Mouse (Mus musculus) kidney, postnatal 0 days (tissue): ENCODE measurements around the gene Vmn1r199. TPM values are rescaled to one million over a fixed set of nuclear protein-coding genes. Genes with fewer than 3 reads are reported as not detected.

Experiments
- ATAC-seq: fragments of 200-750 bp; cut with Nextera tagmentation; replicated peaks from 2 replicates; pipeline ENCODE4 v1.8.0; 2017; ENCODE audit warnings: low read depth, moderate number of reproducible peaks, moderate TSS enrichment, moderate library complexity; ENCODE audit not compliant: low FRiP score
- DNase-seq: peaks from one replicate; pipeline ENCODE4 v3.0.0-alpha.2; 2016; ENCODE audit warnings: low spot score
- H3K27ac ChIP-seq: fragments of 300-500 bp; sonication (generic); 2 replicates; pipeline ENCODE4 v1.5.1; 2014; ENCODE audit warnings: mild to moderate bottlenecking
- H3K27me3 ChIP-seq: fragments of 300-500 bp; sonication (generic); 2 replicates; pipeline ENCODE4 v1.6.1; 2014; ENCODE audit warnings: low read length, mixed read lengths; ENCODE audit not compliant: insufficient read depth
- H3K36me3 ChIP-seq: fragments of 300-500 bp; sonication (generic); 2 replicates; pipeline ENCODE4 v1.6.1; 2014; ENCODE audit warnings: low read length, mixed read lengths; ENCODE audit not compliant: insufficient read depth
- H3K4me1 ChIP-seq: fragments of 300-500 bp; sonication (generic); replicated peaks from 2 replicates; pipeline ENCODE4 v1.6.1; 2014; ENCODE audit warnings: antibody characterized with exemption, low read length, mixed read lengths; ENCODE audit not compliant: insufficient read depth
- H3K4me2 ChIP-seq: fragments of 300-500 bp; sonication (generic); 2 replicates; pipeline ENCODE4 v1.6.1; 2014; ENCODE audit warnings: mild to moderate bottlenecking, low read length, moderate library complexity, mixed read lengths
- H3K4me3 ChIP-seq: fragments of 300-500 bp; sonication (generic); replicated peaks from 2 replicates; pipeline ENCODE4 v1.5.1; 2014; ENCODE audit warnings: low read depth, low read length
- H3K9ac ChIP-seq: fragments of 300-500 bp; sonication (generic); 2 replicates; pipeline ENCODE4 v1.6.1; 2014; ENCODE audit warnings: low read depth, low read length
- H3K9me3 ChIP-seq: fragments of 300-500 bp; sonication (generic); replicated peaks from 2 replicates; pipeline ENCODE4 v1.6.1; 2016; ENCODE audit warnings: low read length, inconsistent platforms, mixed read lengths
- CTCF ChIP-seq: IDR thresholded peaks from 2 replicates; pipeline ENCODE4 v1.5.1; 2016; ENCODE audit warnings: antibody characterized with exemption, low read depth, mild to moderate bottlenecking, moderate library complexity
- WGBS: fragments of 180-500 bp; shearing (Covaris S2); extraction: QIAGEN DNeasy Blood & Tissue Kit; methylation state at CpG from one replicate; pipeline ENCODE4 v1.1.7; 2014; 5-methylcytosine and 5-hydroxymethylcytosine counted together
- polyA plus RNA-seq: library from polyadenylated mRNA; unstranded; fragments of >200 nt; fragmentation: Nextera tagmentation; extraction: Ambion mirVana; gene quantifications from 2 replicates; pipeline ENCODE4 v1.2.1, GENCODE M21; 2015

Gene Vmn1r199
- polyA plus RNA-seq, 1 experiment from 2014 or later = not detected

DNA sequence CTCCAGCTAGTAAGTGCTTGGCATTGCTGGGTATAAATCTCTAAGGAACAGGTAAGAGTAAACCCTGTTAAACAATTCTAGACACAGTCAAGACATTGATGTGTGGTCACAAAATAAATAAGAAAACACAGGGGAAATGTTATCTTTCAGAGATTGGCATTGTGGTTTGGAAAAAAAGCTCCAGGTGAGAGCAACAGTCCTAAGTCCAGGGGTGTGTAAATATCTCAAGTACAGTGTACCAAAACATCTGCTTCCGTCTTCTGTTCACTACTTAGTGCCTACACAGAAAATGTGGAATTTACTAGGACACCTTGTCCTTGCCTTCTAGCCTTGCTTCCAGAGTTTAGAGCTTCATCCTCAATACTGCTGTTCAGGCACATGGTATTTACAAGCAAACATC lies 7.4 kb downstream of the Vmn1r199 start:
- ATAC-seq = no peak
- no peaks in the 10 kb centered on the region for H3K4me1 ChIP-seq
- no peak overlapping the region for H3K27ac ChIP-seq
- no peaks in the 10 kb centered on the region for H3K27me3 ChIP-seq
- no peak for TF ChIP-seq CTCF
- 89% methylated on average over 1 of the region's 1 CpGs for WGBS
- no peak for DNase-seq
- no peaks in the 10 kb centered on the region for H3K9me3 ChIP-seq
- no peak overlapping the region for H3K4me3 ChIP-seq
- H3K9ac ChIP-seq = no peak overlapping the region
- H3K36me3 ChIP-seq = no peaks in the 10 kb centered on the region
- no peak overlapping the region for H3K4me2 ChIP-seq

DNA sequence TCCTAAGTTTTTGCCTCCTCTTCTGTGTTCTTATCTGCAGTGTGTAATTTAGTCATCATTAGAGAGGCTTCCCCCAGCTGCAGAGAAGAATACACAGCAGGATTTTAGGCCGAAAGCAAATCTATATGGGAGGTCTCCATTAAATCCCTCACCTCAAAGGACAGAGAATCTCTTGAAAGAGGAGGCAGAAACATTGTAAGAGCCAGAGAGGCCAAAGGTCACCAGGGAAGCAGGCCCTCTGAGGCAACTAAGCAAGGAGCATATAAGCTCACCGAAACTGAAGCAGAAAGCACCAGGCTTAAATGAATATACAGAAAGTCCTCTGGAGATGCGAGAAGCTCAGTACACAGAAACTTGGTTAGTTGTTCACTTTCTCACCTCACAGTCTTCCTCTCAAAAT lies 10.5 kb downstream of the Vmn1r199 start, which contains the start of gene Vmn1r200:
TSS of gene Vmn1r200 (plus strand) at position 301 of the 400 bp plus-strand sequence.
- H3K36me3 ChIP-seq = no peaks in the 10 kb centered on the region
- no peak for DNase-seq
- TF ChIP-seq CTCF = no peak
- no peak within 1 kb of the TSS for H3K27ac ChIP-seq
- H3K4me1 ChIP-seq = no peaks in the 10 kb centered on the region
- ATAC-seq = no peak
- H3K4me2 ChIP-seq = no peak within 1 kb of the TSS
- H3K4me3 ChIP-seq = no peak within 1 kb of the TSS
- H3K9ac ChIP-seq = no peak within 1 kb of the TSS
- 64% methylated on average over 3 of the region's 3 CpGs for WGBS
- H3K27me3 ChIP-seq = no peaks in the 10 kb centered on the region
- H3K9me3 ChIP-seq = no peaks in the 10 kb centered on the region

DNA sequence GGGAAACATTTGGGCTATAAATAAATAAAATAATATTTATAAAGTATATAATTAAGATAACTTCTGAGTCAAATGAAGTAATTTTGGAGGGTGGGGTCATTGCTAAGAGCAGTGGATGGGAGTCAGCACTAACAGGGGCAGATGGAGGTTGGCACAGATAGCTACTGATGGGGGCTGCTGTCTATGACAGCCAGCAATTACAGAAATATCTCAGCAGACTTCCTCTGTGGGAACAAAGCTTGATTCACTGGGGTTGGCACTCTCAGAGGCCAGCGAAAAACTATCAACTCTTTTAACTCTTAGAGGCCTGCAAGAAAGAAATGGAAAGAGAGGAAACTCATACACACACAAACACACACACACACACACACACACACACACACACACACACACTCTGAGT lies 23.4 kb downstream of the Vmn1r199 start:
- ATAC-seq = no peak
- no peak for DNase-seq
- Histone ChIP-seq H3K9ac (no peak overlapping the region), H3K9me3 (no peaks in the 10 kb centered on the region), H3K4me2 (no peak overlapping the region), H3K4me3 (no peak overlapping the region), H3K27ac (no peak overlapping the region), H3K4me1 (no peaks in the 10 kb centered on the region), H3K27me3 (no peaks in the 10 kb centered on the region), H3K36me3 (no peaks in the 10 kb centered on the region)
- TF ChIP-seq CTCF = no peak
- WGBS = 71% methylated on average over 1 of the region's 1 CpGs

Other genes with a start within 250 kb of the Vmn1r199 start
- gene Vmn1r191, start 195.8 kb upstream of the Vmn1r199 start, polyA plus RNA-seq = not detected in 2 replicates
- not detected in 2 replicates for gene Vmn1r192, start 188.7 kb upstream of the Vmn1r199 start, polyA plus RNA-seq
- gene Vmn1r193, start 156.7 kb upstream of the Vmn1r199 start, polyA plus RNA-seq = not detected in 2 replicates
- gene Vmn1r194, start 135.6 kb upstream of the Vmn1r199 start, polyA plus RNA-seq = not detected in 2 replicates
- not detected in 2 replicates for gene Vmn1r195, start 109.3 kb upstream of the Vmn1r199 start, polyA plus RNA-seq
- gene Vmn1r196, start 89.9 kb upstream of the Vmn1r199 start, polyA plus RNA-seq = not detected in 2 replicates
- not detected in 2 replicates for gene Vmn1r197, start 55.2 kb upstream of the Vmn1r199 start, polyA plus RNA-seq
- not detected in 2 replicates for gene Vmn1r198, start 29.5 kb upstream of the Vmn1r199 start, polyA plus RNA-seq
- not detected in 2 replicates for gene Vmn1r200, start 10.6 kb downstream of the Vmn1r199 start, polyA plus RNA-seq
- gene Vmn1r201, start 92.1 kb downstream of the Vmn1r199 start, polyA plus RNA-seq = not detected in 2 replicates
- not detected in 2 replicates for gene Vmn1r202, start 125.6 kb downstream of the Vmn1r199 start, polyA plus RNA-seq
- gene Vmn1r203, start 138.3 kb downstream of the Vmn1r199 start, polyA plus RNA-seq = not detected in 2 replicates
- gene Vmn1r204, start 173.4 kb downstream of the Vmn1r199 start, polyA plus RNA-seq = not detected in 2 replicates
- not detected in 2 replicates for gene Vmn1r205, start 213.2 kb downstream of the Vmn1r199 start, polyA plus RNA-seq
- not detected in 2 replicates for gene Vmn1r206, start 244.4 kb downstream of the Vmn1r199 start, polyA plus RNA-seq